Mouse (Mus musculus): ENCODE measurements around the gene Ism2. TPM values are rescaled to one million over a fixed set of nuclear protein-coding genes. Genes with fewer than 3 reads are reported as not detected.

Gene Ism2
- 0.83 and 0.93 TPM in 2 replicates for polyA plus RNA-seq (2014; fragmentation: Nextera tagmentation; extraction: Ambion mirVana)

GRCm38 (mm10) chr12:87299657-87300440 lies at the start of gene Ism2:
Gene Ism2, minus strand, starts transcription at chr12:87299705.
- DNase-seq (ENCODE audit: low spot score) (peak; percentile 28), ATAC-seq (peak; percentile 83)
- Histone ChIP-seq H3K4me1 (ENCODE audit: control insufficient read depth, insufficient read depth, low read length) (0 out of 2 replicates have a peak, but pooled peaks cover 3% of the 10 kb centered on the region), H3K4me2 (ENCODE audit: low read length) (peak within 1 kb of the TSS; percentile 97), H3K9ac (ENCODE audit: low read length) (peak within 1 kb of the TSS; percentile 74), H3K9me3 (replicated peaks; ENCODE audit: control insufficient read depth, low read length) (no peaks in the 10 kb centered on the region), H3K36me3 (ENCODE audit: control insufficient read depth, insufficient read depth, low read length) (no peaks in the 10 kb centered on the region), H3K4me3 (ENCODE audit: low read depth, low read length) (peak within 1 kb of the TSS; percentile 62), H3K27ac (ENCODE audit: low read depth, low read length) (no peak within 1 kb of the TSS), H3K27me3 (replicated peaks; ENCODE audit: control insufficient read depth, insufficient read depth, low read length) (0 out of 2 replicates have a peak, but pooled peaks cover 20% of the 10 kb centered on the region)
- WGBS, result under 1% methylated on average over 75 of the region's 86 CpGs

GRCm38 (mm10) chr12:87348029-87348428 lies 48.5 kb upstream of the Ism2 start:
- ATAC-seq, result no peak
- no peaks in the 10 kb centered on the region for H3K9me3 ChIP-seq (replicated peaks; ENCODE audit: control insufficient read depth, low read length)
- WGBS, result 83% methylated on average over 2 of the region's 2 CpGs

GRCm38 (mm10) chr12:87347511-87347910 lies 48.0 kb upstream of the Ism2 start:
- Histone ChIP-seq H3K27ac (ENCODE audit: low read depth, low read length) (no peak overlapping the region), H3K27me3 (replicated peaks; ENCODE audit: control insufficient read depth, insufficient read depth, low read length) (no peaks in the 10 kb centered on the region), H3K4me2 (ENCODE audit: low read length) (no peak overlapping the region), H3K4me3 (ENCODE audit: low read depth, low read length) (no peak overlapping the region), H3K36me3 (ENCODE audit: control insufficient read depth, insufficient read depth, low read length) (peaks cover 5% of the 10 kb centered on the region; the same call in 1 of the 2 replicates), H3K9ac (ENCODE audit: low read length) (no peak overlapping the region), H3K4me1 (ENCODE audit: control insufficient read depth, insufficient read depth, low read length) (no peaks in the 10 kb centered on the region), H3K9me3 (replicated peaks; ENCODE audit: control insufficient read depth, low read length) (no peaks in the 10 kb centered on the region)
- DNase-seq (ENCODE audit: low spot score), result no peak
- no peak for ATAC-seq
- 92% methylated on average over 2 of the region's 2 CpGs for WGBS

More at GRCm38 (mm10) chr12:87348029-87348428, 48.5 kb upstream of the Ism2 start:
- H3K4me1 ChIP-seq (ENCODE audit: control insufficient read depth, insufficient read depth, low read length), result no peaks in the 10 kb centered on the region
- no peaks in the 10 kb centered on the region for H3K27me3 ChIP-seq (replicated peaks; ENCODE audit: control insufficient read depth, insufficient read depth, low read length)
- H3K4me2 ChIP-seq (ENCODE audit: low read length), result no peak overlapping the region
- H3K4me3 ChIP-seq (ENCODE audit: low read depth, low read length), result no peak overlapping the region
- H3K36me3 ChIP-seq (ENCODE audit: control insufficient read depth, insufficient read depth, low read length), result peaks cover 5% of the 10 kb centered on the region; the same call in 1 of the 2 replicates
- DNase-seq (ENCODE audit: low spot score), result no peak
- H3K9ac ChIP-seq (ENCODE audit: low read length), result no peak overlapping the region
- H3K27ac ChIP-seq (ENCODE audit: low read depth, low read length), result no peak overlapping the region

- Histone ChIP-seq H3K9me3 (replicated peaks; ENCODE audit: control insufficient read depth, low read length) (no peaks in the 10 kb centered on the region), H3K4me1 (ENCODE audit: control insufficient read depth, insufficient read depth, low read length) (no peaks in the 10 kb centered on the region), H3K36me3 (ENCODE audit: control insufficient read depth, insufficient read depth, low read length) (peaks cover 9% of the 10 kb centered on the region), H3K4me3 (ENCODE audit: low read depth, low read length) (no peak overlapping the region), H3K9ac (ENCODE audit: low read length) (no peak overlapping the region), H3K27ac (ENCODE audit: low read depth, low read length) (no peak overlapping the region), H3K4me2 (ENCODE audit: low read length) (no peak overlapping the region), H3K27me3 (replicated peaks; ENCODE audit: control insufficient read depth, insufficient read depth, low read length) (no peaks in the 10 kb centered on the region)
- ATAC-seq, result no peak
- DNase-seq (ENCODE audit: low spot score), result no peak
Observed at GRCm38 (mm10) chr12:87343084-87343605, 43.6 kb upstream of the Ism2 start.

GRCm38 (mm10) chr12:87338082-87338481 lies 38.6 kb upstream of the Ism2 start:
- no peak for DNase-seq (ENCODE audit: low spot score)
- no peaks in the 10 kb centered on the region for H3K27me3 ChIP-seq (replicated peaks; ENCODE audit: control insufficient read depth, insufficient read depth, low read length)
- no peak overlapping the region for H3K27ac ChIP-seq (ENCODE audit: low read depth, low read length)
- H3K9ac ChIP-seq (ENCODE audit: low read length), result no peak overlapping the region
- peaks cover 5% of the 10 kb centered on the region; the same call in 1 of the 2 replicates for H3K36me3 ChIP-seq (ENCODE audit: control insufficient read depth, insufficient read depth, low read length)
- H3K4me3 ChIP-seq (ENCODE audit: low read depth, low read length), result no peak overlapping the region
- no peaks in the 10 kb centered on the region for H3K9me3 ChIP-seq (replicated peaks; ENCODE audit: control insufficient read depth, low read length)
- WGBS, result 91% methylated on average over 4 of the region's 4 CpGs
- H3K4me2 ChIP-seq (ENCODE audit: low read length), result no peak overlapping the region
- H3K4me1 ChIP-seq (ENCODE audit: control insufficient read depth, insufficient read depth, low read length), result no peaks in the 10 kb centered on the region
- no peak for ATAC-seq

GRCm38 (mm10) chr12:87334886-87335285 lies 35.4 kb upstream of the Ism2 start:
- Histone ChIP-seq H3K27ac (ENCODE audit: low read depth, low read length) (no peak overlapping the region), H3K4me2 (ENCODE audit: low read length) (no peak overlapping the region), H3K36me3 (ENCODE audit: control insufficient read depth, insufficient read depth, low read length) (no peaks in the 10 kb centered on the region), H3K4me1 (ENCODE audit: control insufficient read depth, insufficient read depth, low read length) (peaks cover 5% of the 10 kb centered on the region; the same call in 1 of the 2 replicates), H3K9ac (ENCODE audit: low read length) (no peak overlapping the region), H3K9me3 (replicated peaks; ENCODE audit: control insufficient read depth, low read length) (no peaks in the 10 kb centered on the region), H3K4me3 (ENCODE audit: low read depth, low read length) (no peak overlapping the region), H3K27me3 (replicated peaks; ENCODE audit: control insufficient read depth, insufficient read depth, low read length) (no peaks in the 10 kb centered on the region)
- ATAC-seq, result no peak
- DNase-seq (ENCODE audit: low spot score), result peak; percentile 69
- WGBS, result 17% methylated on average over 2 of the region's 2 CpGs

GRCm38 (mm10) chr12:87333794-87334193 lies 34.3 kb upstream of the Ism2 start:
- no peak overlapping the region for H3K4me2 ChIP-seq (ENCODE audit: low read length)
- H3K36me3 ChIP-seq (ENCODE audit: control insufficient read depth, insufficient read depth, low read length), result no peaks in the 10 kb centered on the region
- H3K9ac ChIP-seq (ENCODE audit: low read length), result no peak overlapping the region
- no peaks in the 10 kb centered on the region for H3K27me3 ChIP-seq (replicated peaks; ENCODE audit: control insufficient read depth, insufficient read depth, low read length)
- ATAC-seq (no peak), DNase-seq (ENCODE audit: low spot score) (no peak)
- no peak overlapping the region for H3K27ac ChIP-seq (ENCODE audit: low read depth, low read length)
- no peaks in the 10 kb centered on the region for H3K9me3 ChIP-seq (replicated peaks; ENCODE audit: control insufficient read depth, low read length)
- H3K4me1 ChIP-seq (ENCODE audit: control insufficient read depth, insufficient read depth, low read length), result peaks cover 5% of the 10 kb centered on the region; the same call in 1 of the 2 replicates
- no peak overlapping the region for H3K4me3 ChIP-seq (ENCODE audit: low read depth, low read length)

- no peaks in the 10 kb centered on the region for H3K27me3 ChIP-seq (replicated peaks; ENCODE audit: control insufficient read depth, insufficient read depth, low read length)
- no peak overlapping the region for H3K4me3 ChIP-seq (ENCODE audit: low read depth, low read length)
- H3K9me3 ChIP-seq (replicated peaks; ENCODE audit: control insufficient read depth, low read length), result no peaks in the 10 kb centered on the region
- H3K4me1 ChIP-seq (ENCODE audit: control insufficient read depth, insufficient read depth, low read length), result peaks cover 8% of the 10 kb centered on the region; the same call in 1 of the 2 replicates
- DNase-seq (ENCODE audit: low spot score) (no peak), ATAC-seq (no peak)
- no peak overlapping the region for H3K9ac ChIP-seq (ENCODE audit: low read length)
- H3K36me3 ChIP-seq (ENCODE audit: control insufficient read depth, insufficient read depth, low read length), result no peaks in the 10 kb centered on the region
- no peak overlapping the region for H3K4me2 ChIP-seq (ENCODE audit: low read length)
- 90% methylated on average over 4 of the region's 4 CpGs for WGBS
- H3K27ac ChIP-seq (ENCODE audit: low read depth, low read length), result no peak overlapping the region
Observed at GRCm38 (mm10) chr12:87332511-87332910, 33.0 kb upstream of the Ism2 start.

GRCm38 (mm10) chr12:87331908-87332307 lies 32.4 kb upstream of the Ism2 start:
- H3K4me2 ChIP-seq (ENCODE audit: low read length), result no peak overlapping the region
- ATAC-seq, result no peak
- H3K4me3 ChIP-seq (ENCODE audit: low read depth, low read length), result no peak overlapping the region
- H3K4me1 ChIP-seq (ENCODE audit: control insufficient read depth, insufficient read depth, low read length), result peaks cover 12% of the 10 kb centered on the region; the same call in 1 of the 2 replicates
- no peaks in the 10 kb centered on the region for H3K9me3 ChIP-seq (replicated peaks; ENCODE audit: control insufficient read depth, low read length)
- H3K27me3 ChIP-seq (replicated peaks; ENCODE audit: control insufficient read depth, insufficient read depth, low read length), result no peaks in the 10 kb centered on the region
- no peak for DNase-seq (ENCODE audit: low spot score)
- no peak overlapping the region for H3K9ac ChIP-seq (ENCODE audit: low read length)
- no peaks in the 10 kb centered on the region for H3K36me3 ChIP-seq (ENCODE audit: control insufficient read depth, insufficient read depth, low read length)
- H3K27ac ChIP-seq (ENCODE audit: low read depth, low read length), result no peak overlapping the region
- 20% methylated on average over 5 of the region's 5 CpGs for WGBS
